Mouse (Mus musculus): ENCODE measurements at regions not wholly inside any gene's neighbourhood (a gene's known extent, or its start where the extent isn't known, plus 50 kb on each side); places are given as distances from the start of the nearest gene placed in this dataset.

DNA sequence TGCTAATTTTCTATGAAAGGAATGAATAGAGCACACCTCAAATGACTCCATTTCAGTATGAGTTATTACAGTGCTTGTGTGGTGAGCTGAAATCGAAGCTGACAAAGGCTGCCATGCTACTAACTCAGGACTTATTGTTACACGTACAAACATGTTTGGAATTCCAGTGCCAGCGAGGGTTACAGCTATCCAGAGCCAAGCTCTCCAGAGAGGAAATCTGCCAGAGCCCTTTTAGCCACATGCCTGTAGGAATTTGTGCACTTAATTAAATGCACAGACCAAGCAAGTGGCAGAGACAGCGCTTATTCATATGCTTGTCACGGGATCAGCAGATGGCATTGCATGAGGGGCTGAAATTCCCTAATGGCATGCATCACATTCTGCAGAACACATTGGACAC lies 386.4 kb upstream of the Sash1 start:
- H3K4me3 ChIP-seq (replicated peaks): no peak overlapping the region
- H3K36me3 ChIP-seq (replicated peaks): no peaks in the 10 kb centered on the region
- 26% methylated on average over 5 of the region's 5 CpGs for WGBS
- H3K9ac ChIP-seq: no peak overlapping the region
- no peaks in the 10 kb centered on the region for H3K27me3 ChIP-seq
- H3K4me1 ChIP-seq: peaks cover 21% of the 10 kb centered on the region
- H3K9me3 ChIP-seq: no peaks in the 10 kb centered on the region
- ATAC-seq (ENCODE audit: low FRiP score): peak; percentile 92
- no peak overlapping the region for H3K4me2 ChIP-seq
- peak overlapping the region; percentile 70 for H3K27ac ChIP-seq

DNA sequence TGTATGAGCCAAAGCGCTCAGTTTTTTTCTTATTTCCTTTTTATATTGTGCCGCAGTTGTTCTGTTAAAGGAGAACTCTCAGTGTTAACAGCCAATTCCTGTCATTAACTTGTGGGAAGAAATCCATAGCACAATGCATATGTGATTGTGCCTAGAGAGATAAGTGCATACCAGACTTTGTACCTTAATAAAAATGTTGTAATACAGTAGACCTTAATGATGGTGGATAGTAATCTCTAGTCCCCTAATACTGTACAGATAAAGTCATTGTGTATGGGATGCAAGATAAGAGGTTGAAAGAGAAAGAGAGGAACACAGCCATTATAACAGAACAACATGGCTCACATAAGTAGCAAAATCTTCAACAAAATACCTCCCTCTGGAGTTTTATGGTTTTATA lies 379.7 kb upstream of the Sash1 start:
- Histone ChIP-seq H3K4me3 (replicated peaks) (no peak overlapping the region), H3K36me3 (replicated peaks) (no peaks in the 10 kb centered on the region), H3K27me3 (no peaks in the 10 kb centered on the region), H3K9me3 (no peaks in the 10 kb centered on the region), H3K9ac (no peak overlapping the region), H3K27ac (no peak overlapping the region), H3K4me1 (peaks cover 6% of the 10 kb centered on the region; the same call in 1 of the 2 replicates), H3K4me2 (no peak overlapping the region)
- ATAC-seq (ENCODE audit: low FRiP score): no peak
- 92% methylated on average over 2 of the region's 2 CpGs for WGBS

DNA sequence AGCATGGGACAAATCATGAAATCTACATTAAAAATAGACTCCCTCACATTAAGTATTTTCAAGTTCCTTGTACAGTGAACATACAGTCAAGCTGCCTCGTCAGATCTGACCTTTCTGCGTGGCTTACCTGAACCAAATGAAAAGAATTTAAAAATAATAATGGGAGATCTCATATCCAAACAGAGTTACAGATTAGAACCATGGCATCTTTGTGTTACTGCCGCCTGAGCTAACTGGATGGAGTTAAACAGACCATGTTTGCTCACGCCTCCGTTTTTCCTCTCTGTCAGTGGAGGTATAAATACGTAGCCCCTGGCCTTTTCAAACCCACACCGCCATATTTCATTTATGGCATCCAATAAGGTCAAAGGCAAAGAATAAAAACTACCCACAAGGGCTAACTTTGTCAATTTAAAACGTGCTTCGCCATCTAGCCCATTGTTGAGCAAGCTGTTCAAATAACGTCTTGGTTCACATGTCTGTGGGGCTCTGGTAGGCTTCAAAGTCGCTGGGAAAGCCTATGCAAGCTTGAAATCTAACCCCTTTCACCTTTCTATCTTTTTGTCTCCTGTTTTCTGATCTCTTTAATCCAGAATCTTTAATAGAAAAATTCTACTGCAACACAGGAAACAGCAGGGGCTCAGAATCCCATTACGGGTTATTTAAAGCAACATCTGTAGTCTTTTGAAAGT lies 378.6 kb upstream of the Sash1 start:
- WGBS: 60% methylated on average over 12 of the region's 12 CpGs
- Histone ChIP-seq H3K36me3 (replicated peaks) (no peaks in the 10 kb centered on the region), H3K4me3 (replicated peaks) (no peak overlapping the region), H3K9me3 (no peaks in the 10 kb centered on the region), H3K27me3 (no peaks in the 10 kb centered on the region), H3K4me2 (no peak overlapping the region), H3K9ac (no peak overlapping the region), H3K4me1 (peaks cover 6% of the 10 kb centered on the region; the same call in 1 of the 2 replicates), H3K27ac (no peak overlapping the region)
- no peak for ATAC-seq (ENCODE audit: low FRiP score)

DNA sequence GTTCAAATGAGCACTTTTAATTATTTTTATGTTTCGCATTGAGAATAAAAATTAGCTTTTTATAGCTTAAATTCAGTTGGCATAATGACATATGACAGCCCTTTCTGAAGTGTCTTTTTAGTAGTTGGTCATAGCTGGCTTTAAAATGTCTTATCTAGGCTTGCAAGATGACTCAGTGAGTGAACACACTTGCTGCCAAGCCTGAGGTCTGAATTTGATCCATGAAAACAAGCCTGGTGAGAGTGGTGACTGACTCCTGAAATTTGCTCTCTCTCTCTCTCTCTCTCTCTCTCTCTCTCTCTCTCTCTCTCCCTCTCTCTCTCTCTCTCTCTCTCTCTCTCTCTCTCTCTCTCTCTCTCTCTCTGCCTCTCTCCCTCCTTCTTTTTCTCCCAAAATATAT lies 372.8 kb upstream of the Sash1 start:
- H3K9me3 ChIP-seq: no peaks in the 10 kb centered on the region
- no peak overlapping the region for H3K27ac ChIP-seq
- no peak overlapping the region for H3K9ac ChIP-seq
- no peak for ATAC-seq (ENCODE audit: low FRiP score)
- H3K4me1 ChIP-seq: no peaks in the 10 kb centered on the region
- no peaks in the 10 kb centered on the region for H3K27me3 ChIP-seq
- no peak overlapping the region for H3K4me2 ChIP-seq
- 89% methylated on average over 1 of the region's 1 CpGs for WGBS
- no peak overlapping the region for H3K4me3 ChIP-seq (replicated peaks)
- H3K36me3 ChIP-seq (replicated peaks): no peaks in the 10 kb centered on the region

DNA sequence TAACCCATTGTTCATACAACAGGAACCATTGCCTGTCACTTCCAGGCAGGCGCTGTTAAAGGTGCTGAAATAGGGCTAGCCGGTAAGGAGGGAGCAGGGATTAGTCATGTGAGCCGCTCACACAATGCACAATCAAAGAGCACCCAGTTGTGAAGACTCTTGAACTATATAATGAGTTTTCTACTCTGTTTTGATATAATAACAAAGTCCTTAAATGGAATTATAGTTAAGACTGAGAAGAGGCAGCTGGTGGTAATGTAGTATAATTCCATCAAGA lies 367.0 kb upstream of the Sash1 start:
- WGBS: 3% methylated on average over 3 of the region's 3 CpGs
- Histone ChIP-seq H3K27ac (peak overlapping the region; percentile 9), H3K36me3 (replicated peaks) (no peaks in the 10 kb centered on the region), H3K27me3 (no peaks in the 10 kb centered on the region), H3K9ac (no peak overlapping the region), H3K4me2 (no peak overlapping the region), H3K4me3 (replicated peaks) (no peak overlapping the region), H3K9me3 (no peaks in the 10 kb centered on the region), H3K4me1 (peaks cover 12% of the 10 kb centered on the region)
- no peak for ATAC-seq (ENCODE audit: low FRiP score)

DNA sequence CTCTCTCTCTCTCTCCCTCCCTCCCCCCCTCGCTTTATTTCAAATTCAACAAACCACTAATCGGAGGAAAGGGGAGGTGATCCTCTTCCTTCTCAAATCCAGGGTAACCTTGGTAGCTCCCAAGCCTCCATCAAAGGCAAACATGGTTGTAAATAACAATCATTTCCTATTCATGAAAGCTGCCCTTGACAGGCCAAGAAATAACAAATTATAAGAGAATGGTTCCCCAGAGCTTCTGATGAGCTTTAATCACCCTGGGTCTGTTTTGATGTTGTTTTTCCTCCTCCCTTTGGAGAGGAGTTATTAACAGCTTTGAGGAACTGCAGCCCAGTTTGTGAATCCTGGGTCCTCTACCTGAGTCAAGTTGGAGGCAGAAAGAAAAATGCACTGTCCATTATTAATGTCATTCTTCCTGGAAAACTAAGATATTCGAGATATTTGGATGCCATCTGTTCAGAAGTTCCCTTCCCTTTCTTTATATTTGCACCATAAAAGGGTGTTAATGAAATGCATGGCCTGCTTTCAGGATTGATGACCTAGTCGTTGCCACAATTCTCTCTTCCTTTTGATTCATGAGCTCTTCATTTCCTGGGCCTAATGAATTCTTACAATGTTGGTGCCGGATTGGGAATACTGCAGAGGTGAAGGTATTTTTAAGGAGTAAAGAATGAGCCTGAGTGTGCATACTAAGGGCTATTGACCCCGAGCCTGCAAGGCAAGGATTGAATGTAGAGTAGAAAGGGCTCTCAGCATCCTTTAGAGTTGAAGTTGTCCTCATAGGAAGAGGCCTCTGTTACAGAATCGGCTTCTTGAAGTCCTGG lies 366.5 kb upstream of the Sash1 start:
- Histone ChIP-seq H3K36me3 (replicated peaks) (no peaks in the 10 kb centered on the region), H3K27me3 (no peaks in the 10 kb centered on the region), H3K4me2 (no peak overlapping the region), H3K27ac (peak overlapping the region; percentile 9), H3K9ac (no peak overlapping the region), H3K9me3 (no peaks in the 10 kb centered on the region), H3K4me3 (replicated peaks) (no peak overlapping the region), H3K4me1 (peaks cover 12% of the 10 kb centered on the region)
- 31% methylated on average over 7 of the region's 7 CpGs for WGBS
- no peak for ATAC-seq (ENCODE audit: low FRiP score)

DNA sequence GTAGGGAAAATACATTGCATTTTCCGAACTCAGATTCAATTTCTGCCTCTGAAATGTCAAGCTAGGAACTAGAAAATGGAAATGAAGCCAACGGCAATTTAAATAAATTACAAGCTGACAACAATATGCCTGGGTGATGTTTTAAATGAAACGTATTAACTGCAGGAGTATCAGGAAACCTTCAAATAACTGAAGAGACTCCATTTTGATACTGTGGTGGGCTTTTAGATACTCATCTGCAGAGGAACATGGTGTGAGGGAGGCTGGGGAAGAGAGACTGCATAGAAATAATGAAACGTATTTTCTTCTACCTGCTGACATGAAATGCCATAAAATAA lies 357.4 kb upstream of the Sash1 start:
- Histone ChIP-seq H3K4me1 (no peaks in the 10 kb centered on the region; the same call in 1 of the 2 replicates), H3K9ac (no peak overlapping the region), H3K9me3 (no peaks in the 10 kb centered on the region), H3K36me3 (replicated peaks) (no peaks in the 10 kb centered on the region), H3K27me3 (no peaks in the 10 kb centered on the region), H3K4me3 (replicated peaks) (no peak overlapping the region), H3K4me2 (no peak overlapping the region), H3K27ac (no peak overlapping the region)
- no peak for ATAC-seq (ENCODE audit: low FRiP score)
- 84% methylated on average over 4 of the region's 4 CpGs for WGBS

DNA sequence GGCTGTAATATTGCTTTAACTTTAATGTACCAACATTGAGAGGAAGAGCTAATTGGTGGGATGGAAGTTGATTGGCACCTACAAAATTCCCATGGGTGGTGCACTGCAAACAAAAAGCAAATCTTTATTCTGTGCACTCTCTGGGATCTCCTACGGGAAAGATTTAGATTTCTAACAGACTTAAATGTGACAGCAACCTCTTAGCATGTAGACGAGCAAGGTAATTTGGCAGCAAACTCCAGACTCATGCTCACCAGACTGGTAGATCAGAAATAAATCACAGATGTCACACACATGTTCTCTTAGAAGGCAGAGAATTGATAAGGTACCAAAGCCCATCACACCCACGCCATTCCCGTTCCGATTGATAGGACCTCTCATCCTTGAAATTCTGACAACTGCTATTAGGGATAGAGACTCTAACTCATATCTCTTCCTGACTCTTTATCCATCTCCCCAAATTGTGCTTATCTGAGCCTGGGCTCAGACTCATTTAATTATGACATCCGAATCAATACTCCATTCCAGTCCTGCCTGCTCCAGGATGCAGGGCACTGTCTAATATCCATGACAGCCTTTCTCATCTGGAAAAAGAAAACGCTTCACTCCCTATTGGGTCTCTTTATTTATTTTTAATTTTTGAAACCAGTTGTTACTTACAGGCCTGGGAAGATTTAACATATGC lies 356.9 kb upstream of the Sash1 start:
- no peaks in the 10 kb centered on the region for H3K9me3 ChIP-seq
- no peaks in the 10 kb centered on the region for H3K27me3 ChIP-seq
- H3K27ac ChIP-seq: no peak overlapping the region
- no peaks in the 10 kb centered on the region for H3K36me3 ChIP-seq (replicated peaks)
- no peaks in the 10 kb centered on the region; the same call in 1 of the 2 replicates for H3K4me1 ChIP-seq
- no peak overlapping the region for H3K4me3 ChIP-seq (replicated peaks)
- peak; percentile 51; the same call in 1 of the 2 replicates for ATAC-seq (ENCODE audit: low FRiP score)
- H3K4me2 ChIP-seq: no peak overlapping the region
- 82% methylated on average over 7 of the region's 7 CpGs for WGBS
- H3K9ac ChIP-seq: no peak overlapping the region

DNA sequence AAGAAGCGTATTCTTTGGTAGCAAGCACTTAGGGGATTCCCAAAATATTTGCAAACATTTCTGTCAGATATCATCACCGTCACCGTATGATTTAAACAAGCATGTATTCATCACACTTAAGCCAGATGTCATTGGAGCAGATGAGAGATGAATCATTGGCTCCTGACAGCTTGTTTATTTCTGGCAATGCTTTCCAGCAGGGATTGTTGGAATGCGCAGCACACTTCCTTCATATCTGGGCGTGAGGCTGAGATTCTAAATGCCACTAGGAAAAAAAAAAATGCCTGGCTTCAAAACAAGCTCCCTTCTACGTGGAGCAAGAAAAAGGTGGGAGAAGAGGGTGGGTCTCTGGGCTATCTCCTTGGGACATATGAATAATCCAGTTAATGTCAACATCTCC lies 354.1 kb upstream of the Sash1 start:
- H3K4me2 ChIP-seq: no peak overlapping the region
- no peaks in the 10 kb centered on the region for H3K27me3 ChIP-seq
- H3K27ac ChIP-seq: no peak overlapping the region
- peaks cover 4% of the 10 kb centered on the region; the same call in 1 of the 2 replicates for H3K4me1 ChIP-seq
- WGBS: 78% methylated on average over 6 of the region's 6 CpGs
- no peaks in the 10 kb centered on the region for H3K36me3 ChIP-seq (replicated peaks)
- no peak for ATAC-seq (ENCODE audit: low FRiP score)
- H3K9me3 ChIP-seq: no peaks in the 10 kb centered on the region
- no peak overlapping the region for H3K4me3 ChIP-seq (replicated peaks)
- no peak overlapping the region for H3K9ac ChIP-seq

DNA sequence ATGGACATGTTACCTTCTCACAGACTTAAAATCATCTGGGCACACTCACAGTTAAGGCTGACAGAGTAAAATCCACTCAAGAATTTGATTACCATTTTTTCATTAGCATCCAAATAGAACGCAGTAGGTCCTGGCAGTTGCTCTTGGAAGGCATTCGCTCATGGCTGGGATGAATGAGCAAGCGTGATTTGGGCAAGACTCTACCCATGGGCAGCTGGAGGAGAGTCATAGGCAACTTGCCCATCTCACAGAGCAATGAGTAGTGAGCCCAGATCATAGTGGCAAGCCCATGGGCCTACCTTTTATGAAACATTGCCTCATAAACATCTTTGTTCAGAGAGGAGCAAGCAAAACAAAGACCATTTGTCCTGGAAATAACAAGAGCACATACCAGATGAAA lies 345.9 kb upstream of the Sash1 start:
- Histone ChIP-seq H3K27ac (no peak overlapping the region), H3K4me3 (replicated peaks) (no peak overlapping the region), H3K4me1 (peaks cover 14% of the 10 kb centered on the region), H3K9ac (no peak overlapping the region), H3K9me3 (no peaks in the 10 kb centered on the region), H3K4me2 (no peak overlapping the region), H3K36me3 (replicated peaks) (no peaks in the 10 kb centered on the region), H3K27me3 (peaks cover 3% of the 10 kb centered on the region; the same call in 1 of the 2 replicates)
- no peak for ATAC-seq (ENCODE audit: low FRiP score)
- WGBS: 78% methylated on average over 3 of the region's 3 CpGs

DNA sequence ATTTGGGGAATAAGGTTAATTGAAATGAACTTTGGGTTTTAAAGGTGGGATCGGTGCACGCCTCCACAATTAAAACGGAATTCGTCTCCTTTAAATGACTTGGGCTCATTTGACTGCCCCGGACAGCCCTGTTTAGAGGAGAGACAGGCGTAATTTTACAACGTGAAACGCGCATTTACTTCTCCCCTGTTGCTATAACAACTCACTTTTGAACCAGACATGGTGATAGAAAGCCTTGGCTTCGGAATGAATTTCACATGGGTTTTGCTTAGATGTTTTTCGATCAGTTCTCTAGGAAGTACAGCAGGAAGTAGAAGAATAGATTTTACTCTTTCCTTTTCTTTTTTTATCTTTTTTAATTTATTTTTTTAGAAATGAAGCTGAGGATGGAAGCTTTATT lies 343.2 kb upstream of the Sash1 start:
- H3K9ac ChIP-seq: no peak overlapping the region
- no peak overlapping the region for H3K27ac ChIP-seq
- no peak overlapping the region for H3K4me2 ChIP-seq

DNA sequence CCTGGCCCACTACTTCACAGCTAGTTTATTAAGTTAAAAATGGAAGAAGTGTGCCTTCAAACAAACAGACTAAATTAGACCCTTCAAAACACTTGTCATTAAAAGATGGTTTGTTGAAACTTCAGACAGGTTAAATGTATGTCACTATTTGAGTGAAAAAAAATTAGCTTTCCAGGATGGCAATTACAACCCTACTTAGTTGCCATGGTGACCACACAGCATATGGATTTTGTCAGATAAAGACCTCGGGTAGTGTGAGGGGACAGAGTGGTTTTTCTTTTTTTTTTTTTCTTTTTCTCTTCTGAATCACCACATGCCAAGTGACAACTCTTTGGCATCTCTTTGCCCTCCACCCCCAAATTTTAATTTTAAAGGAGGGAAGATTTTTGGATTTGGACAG lies 341.5 kb upstream of the Sash1 start:
- H3K4me1 ChIP-seq: peaks cover 9% of the 10 kb centered on the region
- H3K9me3 ChIP-seq: no peaks in the 10 kb centered on the region
- peak; percentile 73; the same call in 1 of the 2 replicates for ATAC-seq (ENCODE audit: low FRiP score)
- no peaks in the 10 kb centered on the region for H3K27me3 ChIP-seq
- no peak overlapping the region for H3K9ac ChIP-seq
- no peaks in the 10 kb centered on the region for H3K36me3 ChIP-seq (replicated peaks)
- 6% methylated on average over 1 of the region's 1 CpGs for WGBS
- H3K4me2 ChIP-seq: no peak overlapping the region
- no peak overlapping the region for H3K4me3 ChIP-seq (replicated peaks)
- H3K27ac ChIP-seq: no peak overlapping the region

More for the DNA sequence above, 343.2 kb upstream of the Sash1 start:
- ATAC-seq (ENCODE audit: low FRiP score): no peak
- no peaks in the 10 kb centered on the region for H3K36me3 ChIP-seq (replicated peaks)
- H3K27me3 ChIP-seq: peaks cover 3% of the 10 kb centered on the region; the same call in 1 of the 2 replicates
- H3K4me3 ChIP-seq (replicated peaks): no peak overlapping the region
- H3K4me1 ChIP-seq: peaks cover 10% of the 10 kb centered on the region
- 77% methylated on average over 11 of the region's 11 CpGs for WGBS
- no peaks in the 10 kb centered on the region for H3K9me3 ChIP-seq
